Mouse (Mus musculus) E14TG2a.4 (cell line): ENCODE measurements at regions not wholly inside any gene's neighbourhood (a gene's known extent, or its start where the extent isn't known, plus 50 kb on each side); places are given as distances from the start of the nearest gene placed in this dataset.

Experiments
- H3K27me3 ChIP-seq: 2 replicates; pipeline ENCODE4 v1.6.1; 2014; ENCODE audit warnings: low read length, control low read depth; ENCODE audit not compliant: insufficient read depth
- H3K36me3 ChIP-seq: 2 replicates; pipeline ENCODE4 v1.6.1; 2014; ENCODE audit warnings: low read length, control low read depth; ENCODE audit not compliant: insufficient read depth
- H3K4me1 ChIP-seq: replicated peaks from 2 replicates; pipeline ENCODE4 v1.6.1; 2014; ENCODE audit warnings: low read depth, low read length, control low read depth
- H3K4me3 ChIP-seq: replicated peaks from 2 replicates; pipeline ENCODE4 v1.5.1; 2014; ENCODE audit warnings: mild to moderate bottlenecking, low read length
- H3K9me3 ChIP-seq: 2 replicates; pipeline ENCODE4 v1.6.1; 2014; ENCODE audit warnings: low read length, control low read depth
- CTCF ChIP-seq: conservative IDR thresholded peaks from 2 replicates; pipeline ENCODE4 v1.5.1; 2014; ENCODE audit warnings: low read length
- NANOG ChIP-seq: IDR thresholded peaks from 2 replicates; pipeline ENCODE4 v1.6.1; 2014; ENCODE audit warnings: borderline replicate concordance, low read length, mixed read lengths
- POU5F1 ChIP-seq: IDR thresholded peaks from 2 replicates; pipeline ENCODE4 v1.6.1; 2014; ENCODE audit warnings: low read length, borderline replicate concordance

DNA sequence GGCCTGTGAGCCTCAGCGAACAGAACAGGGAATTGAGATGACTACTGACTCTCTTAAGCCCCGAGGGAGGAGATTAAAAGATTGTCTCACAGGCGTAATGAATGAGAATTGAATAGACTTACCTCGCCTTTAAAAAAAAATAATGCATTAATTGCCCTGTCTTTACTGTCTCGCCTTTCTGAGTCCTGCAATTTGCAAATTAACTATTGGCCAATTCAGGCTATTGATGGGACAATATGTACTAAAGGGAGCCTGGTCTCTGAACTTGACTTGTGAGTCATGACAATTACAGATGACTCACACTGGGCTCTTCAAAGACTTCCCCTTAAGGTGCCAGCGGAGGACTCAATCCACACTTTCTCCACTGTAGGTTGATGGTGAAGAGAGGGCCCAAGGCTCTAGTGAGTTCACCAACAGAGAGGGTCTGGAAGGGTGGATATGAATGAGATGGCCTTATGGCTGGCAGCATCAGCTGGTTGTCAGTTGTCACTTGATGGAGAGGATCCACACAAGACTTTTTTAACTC, 109.1 kb downstream of the Trib2 start:
- Histone ChIP-seq H3K27me3 (no peaks in the 10 kb centered on the region), H3K36me3 (no peaks in the 10 kb centered on the region), H3K4me3 (no peak overlapping the region), H3K9me3 (no peaks in the 10 kb centered on the region), H3K4me1 (no peaks in the 10 kb centered on the region)
- no peak for TF ChIP-seq CTCF
- TF ChIP-seq POU5F1, result no peak
- no peak for TF ChIP-seq NANOG

DNA sequence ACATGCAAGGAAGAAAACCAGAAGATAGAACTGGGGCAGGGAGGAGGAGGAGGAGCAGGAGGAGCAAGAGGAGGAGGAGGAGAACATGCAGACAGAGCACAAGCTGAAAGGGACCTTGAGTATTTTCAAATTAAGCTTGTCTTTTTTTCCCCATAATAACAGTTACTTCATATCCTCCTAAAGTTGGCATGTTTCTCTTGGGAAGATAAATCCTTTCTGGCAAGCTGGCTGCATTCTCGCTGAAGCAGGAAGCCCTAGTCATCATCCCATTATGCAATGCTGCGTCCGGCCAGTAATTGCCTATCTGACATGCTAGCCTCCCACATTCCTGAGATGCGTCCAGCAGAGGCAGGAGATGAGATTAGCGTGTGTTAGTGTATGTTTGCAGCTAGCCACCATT, 112.3 kb downstream of the Trib2 start:
- Histone ChIP-seq H3K27me3 (no peaks in the 10 kb centered on the region), H3K36me3 (no peaks in the 10 kb centered on the region), H3K4me3 (no peak overlapping the region), H3K4me1 (no peaks in the 10 kb centered on the region), H3K9me3 (no peaks in the 10 kb centered on the region)
- TF ChIP-seq CTCF (no peak), POU5F1 (no peak), NANOG (no peak)

DNA sequence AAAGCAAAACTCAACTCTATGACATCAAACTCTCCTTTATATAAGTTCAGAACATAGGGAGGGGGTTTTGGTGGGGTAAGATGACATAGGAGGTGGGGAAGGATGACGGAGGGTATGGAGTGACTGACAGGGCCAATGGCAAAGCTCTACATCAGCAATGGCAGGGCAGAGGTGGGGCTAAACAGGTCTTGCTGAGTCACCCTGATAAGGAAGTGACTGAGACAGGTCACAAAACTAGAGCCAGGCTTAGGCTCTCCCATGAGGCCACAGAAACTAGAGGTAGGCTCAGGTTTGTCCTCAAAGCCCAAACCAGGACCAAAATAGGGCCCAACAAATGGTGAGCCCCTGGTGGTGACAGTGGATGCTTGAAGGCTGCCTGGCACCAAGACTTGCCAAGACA, 114.6 kb downstream of the Trib2 start:
- no peaks in the 10 kb centered on the region for H3K4me1 ChIP-seq
- H3K9me3 ChIP-seq, result no peaks in the 10 kb centered on the region
- no peaks in the 10 kb centered on the region for H3K27me3 ChIP-seq
- no peak for TF ChIP-seq NANOG
- no peak for TF ChIP-seq CTCF
- TF ChIP-seq POU5F1, result no peak
- no peaks in the 10 kb centered on the region for H3K36me3 ChIP-seq
- H3K4me3 ChIP-seq, result no peak overlapping the region

DNA sequence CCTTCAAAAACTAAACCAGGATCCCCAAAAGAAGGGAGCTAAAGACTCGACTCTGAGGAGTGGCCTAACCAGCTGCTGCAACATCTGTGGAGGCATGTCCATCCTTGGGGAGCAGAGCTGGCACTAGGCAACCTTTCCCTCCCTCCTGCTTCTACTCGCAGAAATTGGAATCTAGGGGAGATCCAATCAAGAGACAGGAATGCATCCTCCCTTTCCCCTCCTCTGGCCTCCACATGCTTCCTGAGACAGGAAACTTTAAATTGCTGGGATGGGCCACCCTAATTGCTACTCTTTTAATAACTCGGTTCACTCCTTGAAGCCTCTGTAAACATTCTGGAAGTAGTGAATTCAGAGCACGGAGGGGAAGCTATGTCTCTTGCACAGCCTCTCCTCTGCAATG, 117.9 kb downstream of the Trib2 start:
- Histone ChIP-seq H3K9me3 (no peaks in the 10 kb centered on the region), H3K36me3 (no peaks in the 10 kb centered on the region), H3K4me1 (no peaks in the 10 kb centered on the region), H3K4me3 (no peak overlapping the region), H3K27me3 (no peaks in the 10 kb centered on the region)
- TF ChIP-seq NANOG (no peak), POU5F1 (no peak), CTCF (no peak)

DNA sequence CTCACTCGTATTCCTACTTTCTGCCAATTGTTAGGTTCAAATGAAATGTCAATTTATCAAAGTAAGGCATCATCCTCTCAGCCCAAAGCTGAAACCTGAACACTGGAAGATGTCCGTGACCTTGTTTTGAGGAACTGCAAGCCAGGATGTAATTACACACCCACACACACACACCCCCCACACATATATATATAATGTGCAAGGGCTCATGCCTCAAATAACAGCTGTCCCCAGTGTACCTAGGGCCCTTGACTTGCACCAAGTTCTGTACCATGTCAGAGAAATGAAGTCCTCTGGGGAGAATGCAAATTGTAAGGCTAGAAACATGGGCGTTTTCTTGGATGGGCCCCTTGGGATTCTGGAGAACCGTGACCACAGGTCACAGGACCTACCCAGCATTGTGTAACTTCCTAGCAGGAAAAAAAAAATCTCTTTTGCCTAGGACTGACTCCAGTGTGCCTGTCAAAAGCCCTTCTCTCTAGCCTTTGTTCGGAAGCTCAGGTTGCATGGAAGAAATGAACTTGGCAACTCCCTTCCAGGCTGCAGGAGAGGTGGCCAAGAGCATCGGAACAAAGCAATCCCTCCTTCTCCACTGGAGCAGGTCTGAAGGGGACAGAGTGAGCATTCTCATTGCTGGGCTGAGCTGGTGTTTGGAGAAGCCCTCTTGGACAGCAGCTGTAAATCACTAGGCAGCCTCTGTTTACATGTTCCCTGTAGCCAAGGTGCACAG, 118.5 kb downstream of the Trib2 start:
- no peaks in the 10 kb centered on the region for H3K9me3 ChIP-seq
- H3K36me3 ChIP-seq, result no peaks in the 10 kb centered on the region
- TF ChIP-seq NANOG (no peak), CTCF (no peak), POU5F1 (no peak)
- no peaks in the 10 kb centered on the region for H3K27me3 ChIP-seq
- H3K4me3 ChIP-seq, result no peak overlapping the region
- H3K4me1 ChIP-seq, result no peaks in the 10 kb centered on the region

DNA sequence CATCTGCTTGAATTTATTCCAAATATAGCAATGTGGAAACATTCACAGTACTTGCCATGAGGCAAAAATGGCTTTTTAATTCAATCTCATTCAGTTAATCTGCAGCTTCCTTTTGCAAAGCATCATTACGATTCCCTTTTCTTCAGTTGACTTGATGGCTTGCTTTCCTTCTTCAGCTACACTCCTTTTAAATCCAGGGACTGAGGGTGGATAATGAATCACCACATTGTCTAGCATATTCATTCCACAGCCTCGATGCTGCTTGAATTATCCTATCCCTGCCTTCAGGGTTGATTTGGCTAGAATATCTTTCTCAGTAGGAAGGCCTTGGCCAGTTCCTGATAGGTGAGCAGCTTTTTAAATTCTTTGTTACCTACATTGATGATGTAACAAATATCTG, 128.4 kb downstream of the Trib2 start:
- TF ChIP-seq CTCF, result no peak
- TF ChIP-seq POU5F1, result no peak
- no peak for TF ChIP-seq NANOG

DNA sequence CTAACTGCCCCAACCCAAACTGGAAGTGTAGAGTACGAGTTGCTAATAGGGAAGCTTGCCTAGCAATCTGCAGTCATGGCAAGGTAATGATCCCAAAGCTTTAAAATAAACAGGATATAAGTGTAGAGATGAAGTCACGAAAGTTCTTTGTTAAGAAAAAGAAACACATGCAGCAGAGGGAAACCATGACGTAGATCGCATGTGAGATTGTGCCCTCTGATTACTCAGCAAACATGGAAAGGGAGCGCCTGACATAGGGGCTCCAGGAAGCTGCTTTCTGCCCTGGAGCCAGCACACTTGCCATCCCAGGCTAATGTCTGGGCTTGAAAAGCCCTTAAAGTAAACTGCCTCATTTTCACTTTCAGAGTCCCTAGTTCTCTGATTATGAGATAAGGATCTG, 132.4 kb downstream of the Trib2 start:
- Histone ChIP-seq H3K27me3 (no peaks in the 10 kb centered on the region), H3K4me3 (no peak overlapping the region), H3K36me3 (no peaks in the 10 kb centered on the region), H3K9me3 (no peaks in the 10 kb centered on the region), H3K4me1 (no peaks in the 10 kb centered on the region)
- TF ChIP-seq POU5F1 (no peak), NANOG (no peak), CTCF (no peak)

More for the DNA sequence above, 128.4 kb downstream of the Trib2 start:
- Histone ChIP-seq H3K4me1 (no peaks in the 10 kb centered on the region), H3K36me3 (no peaks in the 10 kb centered on the region), H3K27me3 (no peaks in the 10 kb centered on the region), H3K4me3 (no peak overlapping the region), H3K9me3 (no peaks in the 10 kb centered on the region)

DNA sequence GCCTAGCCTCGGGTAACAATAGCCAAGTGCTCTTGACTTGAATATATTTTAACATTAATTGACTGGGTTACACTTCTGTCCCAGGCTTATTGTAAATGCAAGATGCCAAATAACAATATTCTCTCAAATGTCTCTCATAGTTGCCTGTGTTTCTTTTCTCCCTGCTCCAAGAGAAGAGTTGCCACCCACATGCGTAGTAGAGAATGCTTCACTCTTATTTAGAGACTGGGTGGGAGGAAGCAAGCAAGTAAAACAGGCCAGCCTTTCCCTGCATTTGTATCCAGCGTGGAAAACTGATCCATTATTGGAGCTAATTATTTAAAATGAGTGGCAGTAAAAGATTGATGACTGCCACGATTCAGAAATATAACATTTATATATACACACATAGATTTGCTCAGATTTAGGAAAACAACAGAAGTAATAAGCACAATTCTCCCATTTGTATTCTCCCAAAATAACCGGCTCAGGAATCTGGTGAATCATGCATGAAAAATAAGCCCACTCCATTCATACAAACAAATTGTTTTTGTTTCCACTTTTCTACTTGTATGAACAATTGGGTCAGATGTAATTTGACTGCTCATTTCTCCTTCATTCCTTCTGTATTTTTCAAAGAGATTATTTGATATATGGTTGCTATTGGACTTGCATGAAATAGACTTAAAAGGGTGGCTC, 134.9 kb downstream of the Trib2 start:
- H3K27me3 ChIP-seq, result no peaks in the 10 kb centered on the region
- TF ChIP-seq CTCF (no peak), NANOG (no peak), POU5F1 (no peak)
- H3K36me3 ChIP-seq, result no peaks in the 10 kb centered on the region

DNA sequence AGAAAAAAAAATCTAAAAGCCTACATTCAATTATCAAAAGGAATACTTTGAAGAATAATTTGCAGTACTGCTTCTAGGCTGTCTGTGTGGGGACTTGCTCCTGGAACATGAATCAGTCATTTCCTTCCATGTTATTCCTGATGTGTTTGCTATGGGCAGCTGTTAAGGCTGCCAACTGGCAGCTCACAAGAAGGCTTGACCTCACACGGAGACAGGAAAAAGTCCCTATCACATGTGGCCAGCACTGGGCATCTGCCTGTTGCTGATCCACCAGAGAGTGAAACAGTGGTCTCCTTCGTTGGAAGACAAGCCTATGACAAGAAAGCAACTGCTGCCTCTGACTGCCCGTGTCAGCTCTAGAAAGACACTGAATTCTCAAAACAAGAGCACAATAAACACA, 140.6 kb downstream of the Trib2 start:
- TF ChIP-seq NANOG (no peak), POU5F1 (no peak), CTCF (no peak)
- Histone ChIP-seq H3K4me3 (no peak overlapping the region), H3K9me3 (peaks cover 11% of the 10 kb centered on the region; the same call in 1 of the 2 replicates), H3K36me3 (no peaks in the 10 kb centered on the region), H3K4me1 (no peaks in the 10 kb centered on the region), H3K27me3 (no peaks in the 10 kb centered on the region)

More for the DNA sequence above, 134.9 kb downstream of the Trib2 start:
- no peaks in the 10 kb centered on the region for H3K4me1 ChIP-seq
- no peaks in the 10 kb centered on the region for H3K9me3 ChIP-seq
- no peak overlapping the region for H3K4me3 ChIP-seq
